Mouse (Mus musculus): ENCODE measurements around the gene Dlg4.

DNA sequence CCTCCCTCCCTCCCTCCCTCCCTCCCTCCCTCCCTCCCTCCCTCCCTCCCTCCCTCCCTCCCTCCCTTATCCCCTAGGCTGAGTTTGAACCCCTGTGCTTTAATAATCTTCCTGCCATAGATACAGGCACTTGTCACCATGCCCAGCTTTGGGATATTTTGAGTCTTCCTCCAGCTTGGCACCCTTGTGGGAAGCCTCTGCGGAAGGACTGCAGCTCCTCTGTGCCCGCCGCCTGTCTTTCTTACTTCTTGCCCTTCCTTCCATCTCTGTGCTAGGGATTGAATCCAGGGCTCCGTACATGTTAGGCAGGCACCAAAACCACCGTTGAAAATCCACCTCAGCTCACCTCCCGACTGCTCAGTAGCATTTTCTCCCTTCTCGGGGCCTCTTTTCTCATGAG is 23.4 kb downstream of the Dlg4 start:
- TF ChIP-seq POLR2A (IDR thresholded peaks at IDR 0.05; ENCODE audit: low read depth, low read length) (no peak), CTCF (conservative IDR thresholded peaks at IDR 0.05; ENCODE audit: insufficient read depth, insufficient read length, low read depth, low read length) (no peak)
